Mouse (Mus musculus) olfactory bulb, adult 2 months (tissue): ENCODE data around the gene Bcap29. TPM values are rescaled to one million over a fixed set of nuclear protein-coding genes. Genes with fewer than 3 reads are reported as not detected.
"Not testable (repeated sequence)": the region's sequence is repeated elsewhere in the genome, so short reads cannot be mapped to it uniquely, and the experiment has no call there.

ENCODE experiments used
- H3K27ac ChIP-seq: fragments of 200-500 bp; 2 replicates; pipeline ENCODE4 v1.5.1; 2012; ENCODE audit warnings: low read depth, low read length; ENCODE audit not compliant: insufficient read depth
- H3K4me1 ChIP-seq: fragments of 200-500 bp; 2 replicates; pipeline ENCODE4 v1.6.1; 2012; ENCODE audit warnings: low read length; ENCODE audit not compliant: control insufficient read depth, insufficient read depth
- H3K4me3 ChIP-seq: fragments of 200-500 bp; 2 replicates; pipeline ENCODE4 v1.5.1; 2012; ENCODE audit warnings: mild to moderate bottlenecking, low read depth, low read length, moderate library complexity; ENCODE audit not compliant: insufficient read depth
- CTCF ChIP-seq: fragments of 200-500 bp; IDR thresholded peaks from 2 replicates; pipeline ENCODE4 v1.5.1; 2012; ENCODE audit warnings: low read depth, mild to moderate bottlenecking, low read length, moderate library complexity; ENCODE audit not compliant: insufficient read depth
- POLR2A ChIP-seq: fragments of 200-500 bp; IDR thresholded peaks from 2 replicates; pipeline ENCODE4 v1.6.1; 2012; ENCODE audit warnings: mild to moderate bottlenecking, low read depth, low read length, moderate library complexity; ENCODE audit not compliant: insufficient read depth
- WGBS: fragments of 180-500 bp; shearing (Covaris S2); methylation state at CpG from one replicate; pipeline ENCODE4 v1.1.7; 2018; 5-methylcytosine and 5-hydroxymethylcytosine counted together
- polyA plus RNA-seq: library from polyadenylated mRNA; stranded (reverse); fragments of >200 nt; gene quantifications from 2 replicates; pipeline ENCODE4 v1.2.4, GENCODE M21; 2012; ENCODE audit warnings: low replicate concordance; ENCODE audit not compliant: missing spikeins, insufficient read depth, insufficient read length

The Bcap29 gene
- polyA plus RNA-seq, 1 experiment = not detected

DNA sequence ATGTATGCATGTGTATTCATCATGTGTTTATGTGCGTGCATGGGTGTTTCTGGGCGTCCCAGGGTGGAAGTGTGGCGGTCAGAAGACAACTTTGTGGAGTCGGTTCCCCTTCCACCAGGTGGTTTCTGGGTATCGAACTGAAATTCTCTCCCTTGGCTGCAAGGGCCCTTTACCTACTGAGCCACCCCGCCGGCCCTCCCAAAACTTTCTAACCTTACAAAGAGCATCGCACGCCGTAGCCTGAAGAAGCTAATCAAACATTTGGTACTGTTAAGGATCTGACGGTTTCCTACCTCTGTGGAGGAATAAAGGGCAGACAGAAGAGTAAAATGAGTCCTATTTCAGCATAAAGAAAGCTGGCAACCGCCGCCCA is 502 bp downstream of the Bcap29 start:
- no peak overlapping the region for H3K27ac ChIP-seq
- WGBS = 6% methylated on average over 13 of the region's 13 CpGs
- peak overlapping the region; percentile 63 for H3K4me3 ChIP-seq
- TF ChIP-seq CTCF (no peak), POLR2A (no peak)
- H3K4me1 ChIP-seq = peaks cover 3% of the 10 kb centered on the region; the same call in 1 of the 2 replicates

DNA sequence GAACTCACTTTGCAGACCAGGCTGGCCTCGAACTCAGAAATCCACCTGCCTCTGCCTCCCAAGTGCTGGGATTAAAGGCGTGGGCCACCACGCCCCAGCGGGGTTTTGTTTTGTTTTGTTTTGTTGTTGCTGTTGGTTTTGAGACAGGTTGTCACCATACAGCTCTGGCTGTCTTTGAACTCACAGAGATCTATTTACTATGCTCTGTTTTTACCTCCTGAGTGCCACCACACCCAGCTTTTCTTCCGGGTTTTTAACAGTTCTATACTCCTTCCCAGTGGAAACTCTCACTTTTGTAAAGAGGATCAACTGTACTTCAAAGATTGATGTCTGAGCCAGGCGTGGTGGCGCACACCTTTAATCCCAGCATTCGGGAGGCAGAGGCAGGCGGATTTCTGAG is 6.1 kb downstream of the Bcap29 start:
- not testable (repeated sequence) for H3K4me1 ChIP-seq, H3K27ac ChIP-seq, H3K4me3 ChIP-seq
- 95% methylated on average over 9 of the region's 9 CpGs for WGBS

DNA sequence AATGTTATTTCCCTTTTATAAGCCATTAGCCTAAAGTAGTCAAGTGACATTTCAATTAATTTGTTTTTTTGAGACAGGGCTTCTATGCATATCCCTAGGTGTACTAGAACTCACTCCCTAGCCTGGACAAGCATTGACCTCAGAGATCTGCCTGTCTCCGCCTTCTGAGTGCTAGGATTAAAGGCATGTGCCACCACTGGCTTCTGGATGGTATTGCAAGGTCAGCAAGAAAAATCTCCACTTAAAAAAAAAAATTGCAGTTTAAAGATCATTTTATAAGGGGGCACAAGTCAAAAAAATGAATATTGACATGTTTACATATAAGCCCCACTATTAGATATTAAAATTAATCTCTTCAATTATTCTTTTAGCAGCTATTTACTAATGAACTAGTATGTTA is 9.4 kb downstream of the Bcap29 start:
- WGBS = 100% methylated on average over 1 of the region's 1 CpGs
- TF ChIP-seq CTCF = no peak
- TF ChIP-seq POLR2A = no peak

GRCm38 (mm10) chr12:31620106-31620505 is 14.4 kb downstream of the Bcap29 start:
- TF ChIP-seq POLR2A (no peak), CTCF (no peak)
- H3K4me1 ChIP-seq = peaks cover 3% of the 10 kb centered on the region
- WGBS = 79% methylated on average over 8 of the region's 8 CpGs
- no peak overlapping the region for H3K4me3 ChIP-seq
- H3K27ac ChIP-seq = no peak overlapping the region

More for the DNA sequence above, 9.4 kb downstream of the Bcap29 start:
- Histone ChIP-seq H3K4me3 (no peak overlapping the region), H3K4me1 (peaks cover 3% of the 10 kb centered on the region), H3K27ac (no peak overlapping the region)

DNA sequence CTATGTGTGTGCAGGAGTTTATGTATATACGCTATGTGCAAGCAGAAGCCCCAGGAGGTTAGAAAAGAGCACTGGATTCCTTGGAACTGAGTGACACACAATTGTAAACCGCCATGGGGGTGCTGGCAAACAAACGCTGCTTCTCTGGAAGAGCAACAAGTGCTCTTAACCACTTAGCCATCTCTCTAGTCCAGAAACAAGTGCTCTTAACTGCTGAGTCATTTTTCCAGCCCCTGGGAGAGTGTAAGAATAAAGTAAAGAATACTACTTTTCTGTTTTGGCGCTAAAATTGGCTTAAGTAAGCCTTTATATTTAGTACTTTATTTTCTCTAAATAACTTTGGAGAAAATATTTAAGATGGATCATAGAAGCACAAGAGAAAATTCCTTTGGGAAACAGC is 21.1 kb downstream of the Bcap29 start:
- TF ChIP-seq POLR2A (no peak), CTCF (no peak)
- H3K4me1 ChIP-seq = no peaks in the 10 kb centered on the region
- 66% methylated on average over 4 of the region's 4 CpGs for WGBS
- H3K4me3 ChIP-seq = no peak overlapping the region
- no peak overlapping the region for H3K27ac ChIP-seq

GRCm38 (mm10) chr12:31608138-31608537 is 26.3 kb downstream of the Bcap29 start:
- H3K27ac ChIP-seq = no peak overlapping the region
- TF ChIP-seq CTCF (no peak), POLR2A (no peak)
- no peaks in the 10 kb centered on the region for H3K4me1 ChIP-seq
- no peak overlapping the region for H3K4me3 ChIP-seq
- WGBS = 55% methylated on average over 3 of the region's 3 CpGs

DNA sequence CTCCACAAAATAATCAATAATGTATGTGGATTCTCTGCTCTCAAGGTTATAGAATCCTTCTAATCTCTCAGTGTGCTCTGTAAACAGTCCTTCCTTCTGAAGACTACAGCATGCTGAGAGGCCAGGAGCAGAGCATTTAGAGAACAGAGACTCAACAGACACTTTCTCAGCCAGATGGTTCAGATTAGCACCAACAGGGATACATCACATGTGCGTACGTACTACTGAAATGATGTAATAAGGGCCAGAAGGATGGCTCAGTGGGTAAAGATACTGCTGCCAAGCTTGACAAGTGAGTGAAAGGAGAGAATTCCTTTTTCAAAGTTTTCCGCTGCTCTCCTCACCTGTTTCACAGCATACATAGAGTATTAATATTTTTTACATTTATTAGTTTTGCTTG is 29.6 kb downstream of the Bcap29 start:
- WGBS = 94% methylated on average over 3 of the region's 3 CpGs
- Histone ChIP-seq H3K4me1 (no peaks in the 10 kb centered on the region), H3K4me3 (no peak overlapping the region), H3K27ac (no peak overlapping the region)
- TF ChIP-seq CTCF (no peak), POLR2A (no peak)

GRCm38 (mm10) chr12:31603586-31603985 is 30.9 kb downstream of the Bcap29 start:
- no peaks in the 10 kb centered on the region for H3K4me1 ChIP-seq
- H3K4me3 ChIP-seq = no peak overlapping the region
- 88% methylated on average over 6 of the region's 6 CpGs for WGBS
- TF ChIP-seq CTCF = no peak
- no peak for TF ChIP-seq POLR2A
- H3K27ac ChIP-seq = no peak overlapping the region

DNA sequence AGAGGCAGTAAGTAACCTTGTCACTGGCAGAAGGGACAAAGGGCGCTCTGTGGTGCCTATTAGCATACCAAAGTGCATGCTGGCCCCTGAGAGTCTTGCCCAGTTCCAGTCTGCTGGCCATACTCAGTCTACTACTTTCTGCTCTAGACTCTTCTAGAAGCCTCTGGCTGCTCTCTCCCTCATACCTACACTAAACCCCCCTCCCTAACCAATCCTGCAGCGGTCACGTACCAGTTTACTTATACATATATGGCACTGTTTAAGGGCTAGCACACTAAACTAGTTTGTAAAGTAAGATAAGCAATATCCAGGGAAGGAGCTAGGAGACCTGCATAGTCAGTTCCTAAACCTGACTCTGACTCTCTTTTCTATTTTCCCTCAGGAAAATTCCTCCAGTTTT is 40.2 kb downstream of the Bcap29 start:
- 93% methylated on average over 3 of the region's 3 CpGs for WGBS
- TF ChIP-seq POLR2A = no peak
- TF ChIP-seq CTCF = no peak
- H3K27ac ChIP-seq = no peak overlapping the region
- H3K4me3 ChIP-seq = no peak overlapping the region
- no peaks in the 10 kb centered on the region for H3K4me1 ChIP-seq

DNA sequence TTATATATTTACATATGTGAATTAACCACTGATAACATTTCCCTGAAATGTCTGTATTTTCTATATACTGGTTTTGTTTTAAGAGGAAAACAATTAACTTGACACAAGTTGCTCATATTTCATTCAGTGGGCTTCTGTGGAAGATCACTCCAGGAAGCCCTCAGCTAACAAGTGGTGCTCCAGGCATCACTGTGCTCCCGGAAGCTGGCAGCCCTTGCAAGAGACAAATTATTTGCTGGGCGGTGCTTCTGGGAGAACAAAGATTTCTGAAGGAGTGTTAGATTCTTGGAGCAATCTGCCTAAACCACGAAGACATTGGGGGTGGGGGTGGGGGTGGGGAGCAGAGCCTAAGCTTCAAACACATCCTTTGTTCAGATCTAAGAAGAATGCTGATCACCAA is 42.4 kb downstream of the Bcap29 start:
- Histone ChIP-seq H3K27ac (no peak overlapping the region), H3K4me1 (no peaks in the 10 kb centered on the region)
- WGBS = 48% methylated on average over 3 of the region's 3 CpGs

More for the DNA sequence above, 42.4 kb downstream of the Bcap29 start:
- H3K4me3 ChIP-seq = no peak overlapping the region
- TF ChIP-seq POLR2A (no peak), CTCF (no peak)
